Mouse (Mus musculus): ENCODE results near the gene Trip6.

GRCm38 (mm10) chr5:137295296-137295695, 18.9 kb downstream of the Trip6 start:
- no peak for TF ChIP-seq CTCF (IDR thresholded peaks at IDR 0.05; ENCODE audit: borderline replicate concordance, insufficient read depth, low read depth, low read length)
- TF ChIP-seq POLR2A (IDR thresholded peaks at IDR 0.05; ENCODE audit: borderline replicate concordance, insufficient read depth, low read length), result no peak

Data from cerebellum, adult 2 months (tissue).